Mouse (Mus musculus): Measurements from ENCODE around the gene Nrap. TPM values are rescaled to one million over a fixed set of nuclear protein-coding genes. Genes with fewer than 3 reads are reported as not detected.

Gene Nrap
- polyA plus RNA-seq, 1 experiment, result 1.4 TPM

GRCm38 (mm10) chr19:56326243-56326855 lies 63.5 kb downstream of the Nrap start:
- 80% methylated on average over 21 of the region's 21 CpGs for WGBS
- DNase-seq (ENCODE audit: low read depth, low spot score), result no peak

GRCm38 (mm10) chr19:56325676-56326075 lies 64.2 kb downstream of the Nrap start:
- WGBS, result 67% methylated on average over 10 of the region's 10 CpGs
- no peak for DNase-seq (ENCODE audit: low read depth, low spot score)

- WGBS, result 91% methylated on average over 12 of the region's 12 CpGs
- no peak for DNase-seq (ENCODE audit: low read depth, low spot score)
Observed at GRCm38 (mm10) chr19:56321303-56321920, 68.4 kb downstream of the Nrap start.

- WGBS, result 23% methylated on average over 26 of the region's 26 CpGs
- DNase-seq (ENCODE audit: low read depth, low spot score), result no peak
Observed at GRCm38 (mm10) chr19:56320186-56320860, 69.5 kb downstream of the Nrap start.

GRCm38 (mm10) chr19:56319629-56320028 lies 70.2 kb downstream of the Nrap start:
- no peak for DNase-seq (ENCODE audit: low read depth, low spot score)
- WGBS, result 86% methylated on average over 6 of the region's 6 CpGs

GRCm38 (mm10) chr19:56319219-56319618 lies 70.6 kb downstream of the Nrap start:
- 75% methylated on average over 7 of the region's 7 CpGs for WGBS
- no peak for DNase-seq (ENCODE audit: low read depth, low spot score)

GRCm38 (mm10) chr19:56316531-56316930 lies 73.3 kb downstream of the Nrap start:
- WGBS, result 74% methylated on average over 3 of the region's 3 CpGs
- no peak for DNase-seq (ENCODE audit: low read depth, low spot score)

- WGBS, result 71% methylated on average over 11 of the region's 11 CpGs
Observed at GRCm38 (mm10) chr19:56300835-56301234, 89.0 kb downstream of the Nrap start.

GRCm38 (mm10) chr19:56297264-56297663 lies 92.6 kb downstream of the Nrap start:
- no peak for DNase-seq (ENCODE audit: low read depth, low spot score)
- 64% methylated on average over 3 of the region's 3 CpGs for WGBS

More at GRCm38 (mm10) chr19:56300835-56301234, 89.0 kb downstream of the Nrap start:
- no peak for DNase-seq (ENCODE audit: low read depth, low spot score)

GRCm38 (mm10) chr19:56296668-56297067 lies 93.2 kb downstream of the Nrap start:
- 64% methylated on average over 9 of the region's 9 CpGs for WGBS
- DNase-seq (ENCODE audit: low read depth, low spot score), result no peak

GRCm38 (mm10) chr19:56294654-56295399 lies 95.0 kb downstream of the Nrap start:
- no peak for DNase-seq (ENCODE audit: low read depth, low spot score)
- WGBS, result 46% methylated on average over 7 of the region's 7 CpGs

GRCm38 (mm10) chr19:56292335-56292734 lies 97.5 kb downstream of the Nrap start:
- WGBS, result 69% methylated on average over 9 of the region's 9 CpGs

GRCm38 (mm10) chr19:56291898-56292297 lies 97.9 kb downstream of the Nrap start:
- WGBS, result 21% methylated on average over 6 of the region's 6 CpGs
- no peak for DNase-seq (ENCODE audit: low read depth, low spot score)

More at GRCm38 (mm10) chr19:56292335-56292734, 97.5 kb downstream of the Nrap start:
- DNase-seq (ENCODE audit: low read depth, low spot score), result no peak

- 87% methylated on average over 8 of the region's 8 CpGs for WGBS
- DNase-seq (ENCODE audit: low read depth, low spot score), result no peak
Observed at GRCm38 (mm10) chr19:56289642-56290041, 100.2 kb downstream of the Nrap start.

GRCm38 (mm10) chr19:56288436-56288835 lies 101.4 kb downstream of the Nrap start:
- DNase-seq (ENCODE audit: low read depth, low spot score), result no peak

GRCm38 (mm10) chr19:56287580-56288367 lies 102.1 kb downstream of the Nrap start:
- 59% methylated on average over 15 of the region's 15 CpGs for WGBS
- DNase-seq (ENCODE audit: low read depth, low spot score), result no peak

More at GRCm38 (mm10) chr19:56288436-56288835, 101.4 kb downstream of the Nrap start:
- WGBS, result 71% methylated on average over 4 of the region's 4 CpGs

GRCm38 (mm10) chr19:56286866-56287265 lies 103.0 kb downstream of the Nrap start, which contains the start of gene Habp2:
Gene Habp2 (plus strand): TSS chr19:56287137.
- 49% methylated on average over 7 of the region's 7 CpGs for WGBS
- DNase-seq (ENCODE audit: low read depth, low spot score), result no peak

- DNase-seq (ENCODE audit: low read depth, low spot score), result no peak
- WGBS, result 74% methylated on average over 4 of the region's 4 CpGs
Observed at GRCm38 (mm10) chr19:56285222-56285621, 104.6 kb downstream of the Nrap start.

- 85% methylated on average over 11 of the region's 11 CpGs for WGBS
- no peak for DNase-seq (ENCODE audit: low read depth, low spot score)
Observed at GRCm38 (mm10) chr19:56278366-56278765, 111.5 kb downstream of the Nrap start.

All from large intestine, adult 2 months (tissue).